Mouse (Mus musculus) liver, embryonic 14.5 days (tissue): ENCODE results near the gene Pgc. TPM values are rescaled to one million over a fixed set of nuclear protein-coding genes. Genes with fewer than 3 reads are reported as not detected.

ENCODE experiments used
- ATAC-seq: fragments of 200-750 bp; cut with Nextera tagmentation; 2 replicates; pipeline ENCODE4 v1.8.0; 2017; ENCODE audit warnings: moderate number of reproducible peaks, mild to moderate bottlenecking, moderate library complexity; ENCODE audit not compliant: insufficient read depth
- DNase-seq, 3 experiments: peaks; one replicate each; pipeline ENCODE4 v3.0.0-alpha.2; 2012 to 2013; ENCODE audit warnings: low read depth in 3 of 3, low spot score in 3 of 3
- H3K27ac ChIP-seq: fragments of 300-500 bp; sonication (generic); 2 replicates; pipeline ENCODE4 v1.5.1; 2014; ENCODE audit warnings: moderate library complexity, mild to moderate bottlenecking, control low read depth, inconsistent platforms
- H3K27me3 ChIP-seq: fragments of 300-500 bp; sonication (generic); 2 replicates; pipeline ENCODE4 v1.6.1; 2014; ENCODE audit warnings: mild to moderate bottlenecking, low read length, moderate library complexity; ENCODE audit not compliant: control insufficient read depth, insufficient read depth
- H3K36me3 ChIP-seq: fragments of 300-500 bp; sonication (generic); replicated peaks from 2 replicates; pipeline ENCODE4 v1.6.1; 2014; ENCODE audit warnings: low read depth; ENCODE audit not compliant: control insufficient read depth, insufficient read depth
- H3K4me1 ChIP-seq, 2 experiments: fragments of 200-500 bp in 1 of 2; fragments of 300-500 bp in 1 of 2; sonication (generic) in 1 of 2; replicated peaks; 2 replicates each; pipeline ENCODE4 v1.6.1; 2012 to 2014; ENCODE audit warnings: antibody characterized with exemption in 1 of 2, inconsistent platforms in 1 of 2, low read length in 1 of 2; ENCODE audit not compliant: control insufficient read depth in 2 of 2, insufficient read depth in 2 of 2
- H3K4me2 ChIP-seq: fragments of 300-500 bp; sonication (generic); 2 replicates; pipeline ENCODE4 v1.6.1; 2014; ENCODE audit warnings: low read depth, mild to moderate bottlenecking, control low read depth, moderate library complexity
- H3K4me3 ChIP-seq, 2 experiments: fragments of 200-500 bp in 1 of 2; fragments of 300-500 bp in 1 of 2; sonication (generic) in 1 of 2; 2 replicates each; pipeline ENCODE4 v1.5.1; 2012 to 2014; ENCODE audit warnings: low read depth in 2 of 2, low read length in 2 of 2, mild to moderate bottlenecking in 2 of 2, control low read depth in 1 of 2, inconsistent platforms in 1 of 2, moderate library complexity in 1 of 2; ENCODE audit not compliant: insufficient read depth in 1 of 2
- H3K9ac ChIP-seq: fragments of 300-500 bp; sonication (generic); replicated peaks from 2 replicates; pipeline ENCODE4 v1.6.1; 2014; ENCODE audit warnings: mild to moderate bottlenecking, control low read depth, moderate library complexity
- H3K9me3 ChIP-seq: fragments of 300-500 bp; sonication (generic); 2 replicates; pipeline ENCODE4 v1.6.1; 2016; ENCODE audit warnings: low read length, mixed read lengths; ENCODE audit not compliant: control insufficient read depth
- CTCF ChIP-seq: IDR thresholded peaks from 2 replicates; pipeline ENCODE4 v1.5.1; 2016; ENCODE audit warnings: antibody characterized with exemption, low read depth, control low read depth
- EP300 ChIP-seq: IDR thresholded peaks from 2 replicates; pipeline ENCODE4 v1.6.1; 2016; ENCODE audit warnings: antibody characterized with exemption, low read depth
- WGBS: fragments of 180-500 bp; shearing (Covaris S2); extraction: QIAGEN DNeasy Blood & Tissue Kit; methylation state at CpG from one replicate; pipeline ENCODE4 v1.1.7; 2014; ENCODE audit not compliant: insufficient replicate concordance; 5-methylcytosine and 5-hydroxymethylcytosine counted together
- polyA plus RNA-seq, 2 experiments: library from polyadenylated mRNA; depleted of rRNA in 1 of 2; stranded (reverse) in 1 of 2; unstranded in 1 of 2; fragments of >200 nt; fragmentation: Nextera tagmentation in 1 of 2; extraction: Ambion mirVana in 1 of 2; gene quantifications; 2 replicates each; pipeline versions ENCODE4 v1.2.1 to v1.2.3; 2012 to 2014

Pgc gene
- polyA plus RNA-seq, 2 experiments: not detected

GRCm38 (mm10) chr17:47762028-47762427 is 35.4 kb downstream of the Pgc start:
- ATAC-seq: no peak
- H3K27me3 ChIP-seq: no peaks in the 10 kb centered on the region
- no peak overlapping the region for H3K27ac ChIP-seq
- no peak overlapping the region for H3K4me3 ChIP-seq
- 61% methylated on average over 7 of the region's 7 CpGs for WGBS
- H3K36me3 ChIP-seq: no peaks in the 10 kb centered on the region
- peaks cover 0 to 2% of the 10 kb centered on the region in 2 experiments; a peak in 3 of 4 replicates for H3K4me1 ChIP-seq
- DNase-seq: no peak
- H3K9me3 ChIP-seq: no peaks in the 10 kb centered on the region
- no peak overlapping the region for H3K4me2 ChIP-seq
- TF ChIP-seq EP300 (no peak), CTCF (no peak)
- no peak overlapping the region for H3K9ac ChIP-seq

- WGBS: 55% methylated on average over 13 of the region's 13 CpGs
- no peaks in the 10 kb centered on the region for H3K36me3 ChIP-seq
- no peak overlapping the region for H3K9ac ChIP-seq
- no peak for ATAC-seq
- H3K4me2 ChIP-seq: no peak overlapping the region
- no peak for TF ChIP-seq EP300
- TF ChIP-seq CTCF: no peak
- no peak overlapping the region for H3K27ac ChIP-seq
- DNase-seq: no peak
- H3K4me3 ChIP-seq: no peak overlapping the region
- H3K9me3 ChIP-seq: no peaks in the 10 kb centered on the region
- no peaks in the 10 kb centered on the region for H3K27me3 ChIP-seq
- peaks cover 4 to 7% of the 10 kb centered on the region in 2 experiments for H3K4me1 ChIP-seq
These were observed 36.1 kb downstream of the Pgc start for GRCm38 (mm10) chr17:47762518-47763340.

- no peak overlapping the region for H3K27ac ChIP-seq
- H3K27me3 ChIP-seq: no peaks in the 10 kb centered on the region
- 62% methylated on average over 4 of the region's 4 CpGs for WGBS
- H3K4me2 ChIP-seq: no peak overlapping the region
- ATAC-seq (no peak), DNase-seq (no peak)
- H3K4me1 ChIP-seq: peaks cover 4 to 14% of the 10 kb centered on the region in 2 experiments
- TF ChIP-seq EP300: no peak
- TF ChIP-seq CTCF: no peak
- H3K4me3 ChIP-seq: no peak overlapping the region
- H3K9me3 ChIP-seq: no peaks in the 10 kb centered on the region
- no peaks in the 10 kb centered on the region for H3K36me3 ChIP-seq
- H3K9ac ChIP-seq: no peak overlapping the region
These were observed 39.3 kb downstream of the Pgc start for GRCm38 (mm10) chr17:47765986-47766385.

GRCm38 (mm10) chr17:47766407-47767043 is 39.9 kb downstream of the Pgc start:
- no peak for TF ChIP-seq EP300
- TF ChIP-seq CTCF: no peak
- WGBS: 63% methylated on average over 6 of the region's 6 CpGs
- no peaks in the 10 kb centered on the region for H3K9me3 ChIP-seq

DNA sequence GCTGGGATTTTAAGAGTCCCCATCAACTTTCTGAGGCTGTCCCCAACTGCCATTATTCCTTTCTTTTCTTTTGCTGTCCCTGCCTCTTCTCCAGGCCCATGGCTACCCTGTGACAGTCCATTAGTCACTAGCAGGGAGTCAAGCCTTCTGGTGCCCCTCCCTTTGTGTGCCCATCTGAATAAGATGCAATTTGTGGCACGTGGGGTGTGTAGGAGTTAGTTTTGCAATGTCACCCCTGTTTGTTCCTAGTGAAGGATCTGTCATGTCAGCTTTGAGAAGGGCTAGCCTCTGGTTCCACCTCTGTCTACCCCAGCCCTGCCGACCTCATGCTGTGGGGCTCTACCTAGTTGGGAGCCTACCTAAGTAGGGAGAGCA is 40.4 kb downstream of the Pgc start:
- no peak overlapping the region; the same call in 1 of the 2 replicates for H3K27ac ChIP-seq
- 43% methylated on average over 2 of the region's 2 CpGs for WGBS
- no peaks in the 10 kb centered on the region for H3K27me3 ChIP-seq
- DNase-seq: no peak
- no peaks in the 10 kb centered on the region for H3K36me3 ChIP-seq
- H3K4me2 ChIP-seq: no peak overlapping the region
- no peak overlapping the region for H3K9ac ChIP-seq
- ATAC-seq: no peak
- peaks cover 4 to 14% of the 10 kb centered on the region in 2 experiments for H3K4me1 ChIP-seq
- no peaks in the 10 kb centered on the region for H3K9me3 ChIP-seq
- H3K4me3 ChIP-seq: no peak overlapping the region
- TF ChIP-seq EP300 (no peak), CTCF (no peak)

More at GRCm38 (mm10) chr17:47766407-47767043, 39.9 kb downstream of the Pgc start:
- H3K9ac ChIP-seq: no peak overlapping the region
- H3K4me2 ChIP-seq: no peak overlapping the region
- no peak overlapping the region; the same call in 1 of the 2 replicates for H3K27ac ChIP-seq
- H3K36me3 ChIP-seq: no peaks in the 10 kb centered on the region
- DNase-seq: no peak
- no peak for ATAC-seq
- H3K4me3 ChIP-seq: no peak overlapping the region
- no peaks in the 10 kb centered on the region for H3K27me3 ChIP-seq
- peaks cover 4 to 14% of the 10 kb centered on the region in 2 experiments for H3K4me1 ChIP-seq
